Mouse (Mus musculus) frontal cortex, postnatal 25 days (tissue): ENCODE data around the gene Lipk.

Source experiments
- DNase-seq, 2 experiments: peaks; one replicate each; pipeline ENCODE4 v3.0.0; 2022; ENCODE audit warnings: low spot score in 2 of 2

Gene Lipk

GRCm38 (mm10) chr19:34008002-34008401 lies at the start of gene Lipk:
Gene Lipk, plus strand, starts transcription at chr19:34008290.
- no peak for DNase-seq

- DNase-seq = no peak
These were observed 47.2 kb upstream of the Lipk start, which contains the start of gene Lipf for GRCm38 (mm10) chr19:33960887-33961286. Gene Lipf, plus strand, starts transcription at chr19:33961187.

GRCm38 (mm10) chr19:33979007-33979406 lies 29.1 kb upstream of the Lipk start:
- no peak for DNase-seq

- DNase-seq = no peak
These were observed 25.0 kb upstream of the Lipk start for GRCm38 (mm10) chr19:33983043-33983442.

- DNase-seq = no peak
These were observed 13.5 kb downstream of the Lipk start for GRCm38 (mm10) chr19:34021440-34022172.

GRCm38 (mm10) chr19:34022759-34023158 lies 14.7 kb downstream of the Lipk start:
- DNase-seq = no peak

GRCm38 (mm10) chr19:34039731-34040130 lies 31.6 kb downstream of the Lipk start:
- no peak for DNase-seq

GRCm38 (mm10) chr19:34043008-34043407 lies 34.9 kb downstream of the Lipk start:
- no peak for DNase-seq

- no peak for DNase-seq
These were observed 41.4 kb downstream of the Lipk start for GRCm38 (mm10) chr19:34049371-34050039.

- DNase-seq = no peak
These were observed 43.4 kb downstream of the Lipk start for GRCm38 (mm10) chr19:34051502-34051901.

- no peak for DNase-seq
These were observed 55.5 kb downstream of the Lipk start for GRCm38 (mm10) chr19:34063547-34063946.

GRCm38 (mm10) chr19:34064059-34064458 lies 56.0 kb downstream of the Lipk start:
- DNase-seq = no peak

GRCm38 (mm10) chr19:34066779-34067472 lies 58.8 kb downstream of the Lipk start, which contains the start of gene Lipn:
Gene Lipn, plus strand, starts transcription at chr19:34067358.
- DNase-seq = no peak

GRCm38 (mm10) chr19:34074239-34074638 lies 66.1 kb downstream of the Lipk start:
- DNase-seq = no peak

GRCm38 (mm10) chr19:34078130-34078529 lies 70.0 kb downstream of the Lipk start:
- DNase-seq = no peak

GRCm38 (mm10) chr19:34089011-34089680 lies 81.1 kb downstream of the Lipk start:
- no peak for DNase-seq

- DNase-seq = no peak
These were observed 87.3 kb downstream of the Lipk start for GRCm38 (mm10) chr19:34095381-34095780.

GRCm38 (mm10) chr19:34096228-34096627 lies 88.1 kb downstream of the Lipk start:
- no peak for DNase-seq
